22 mouse cellular contexts compared by ENCODE assay signal in the genomic region with DNA sequence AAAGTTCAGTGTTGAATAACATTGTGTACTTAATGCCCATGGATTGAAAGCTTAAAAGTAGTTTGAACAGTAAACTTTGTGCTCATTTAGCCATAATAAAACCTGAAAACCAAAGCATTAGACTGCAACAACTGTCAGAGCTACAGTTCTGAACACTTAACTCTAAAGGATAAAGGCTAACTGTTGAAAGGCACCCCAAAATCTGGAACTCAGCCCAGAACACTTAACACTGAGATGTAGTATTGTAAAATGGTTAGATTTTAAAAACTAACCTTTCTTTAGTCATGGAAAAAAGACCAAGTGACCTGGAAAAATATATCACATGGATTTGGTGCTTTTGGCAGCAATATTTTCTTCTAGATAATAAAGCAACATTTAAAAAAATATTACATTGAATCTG. TPM values are rescaled to one million over a fixed set of nuclear protein-coding genes. Genes with fewer than 3 reads are reported as not detected.
DNase-seq lines count a peak whose midpoint lies in the region; ATAC-seq and TF ChIP-seq lines count a peak whose summit lies in the region.
"Had no signal": no experiment of that assay in that cellular context is flagged by ENCODE, and none has a peak within 500 bp of the region (broad histone marks: within the 10 kb centered on the region; RNA-seq: fewer than 3 reads in every experiment).

No protein-coding gene starts in this region.

- TF ChIP-seq CTCF in lung, postnatal 0 days (IDR thresholded peaks at IDR 0.05): no peak
- TF ChIP-seq CTCF in lung, adult 2 months (IDR thresholded peaks at IDR 0.05; ENCODE audit: insufficient read depth, low read length): no peak

- no peaks in the 10 kb centered on the region for H3K4me1 ChIP-seq in embryonic facial prominence, embryonic 14.5 days (ENCODE audit: control insufficient read depth, insufficient read depth, low read length)
- no peaks in the 10 kb centered on the region for H3K4me1 ChIP-seq in embryonic facial prominence, embryonic 10.5 days
- H3K4me1 ChIP-seq in kidney, embryonic 14.5 days (ENCODE audit: control insufficient read depth, insufficient read depth, low read length): no peaks in the 10 kb centered on the region
- no peaks in the 10 kb centered on the region for H3K4me1 ChIP-seq in lung, postnatal 0 days (ENCODE audit: insufficient read depth, low read depth, low read length)
- H3K4me1 ChIP-seq in lung, adult 2 months (ENCODE audit: control insufficient read depth, insufficient read depth, low read length): no peaks in the 10 kb centered on the region
- H3K4me1 ChIP-seq: forebrain, embryonic 12.5 days; hindbrain, embryonic 12.5 days; limb, embryonic 12.5 days; midbrain, embryonic 15.5 days had no signal

- TF ChIP-seq EP300 in lung, postnatal 0 days (IDR thresholded peaks at IDR 0.05): no peak

- H3K27ac ChIP-seq in embryonic facial prominence, embryonic 14.5 days (replicated peaks; ENCODE audit: low read depth, low read length): no peak overlapping the region
- H3K27ac ChIP-seq in embryonic facial prominence, embryonic 10.5 days (replicated peaks): no peak overlapping the region
- H3K27ac ChIP-seq in kidney, embryonic 14.5 days (ENCODE audit: low read depth, low read length): no peak overlapping the region
- no peak overlapping the region for H3K27ac ChIP-seq in lung, postnatal 0 days (ENCODE audit: low read length)
- H3K27ac ChIP-seq: forebrain, embryonic 12.5 days; hindbrain, embryonic 12.5 days; limb, embryonic 12.5 days; midbrain, embryonic 15.5 days had no signal

- peaks cover 6% of the 10 kb centered on the region; the same call in 1 of the 2 replicates for H3K9me3 ChIP-seq in embryonic facial prominence, embryonic 14.5 days (ENCODE audit: control insufficient read depth, low read length)
- peaks cover 5% of the 10 kb centered on the region; the same call in 1 of the 2 replicates for H3K9me3 ChIP-seq in embryonic facial prominence, embryonic 10.5 days
- H3K9me3 ChIP-seq in kidney, embryonic 14.5 days (ENCODE audit: control insufficient read depth, low read length): 0 out of 2 replicates have a peak, but pooled peaks cover 2% of the 10 kb centered on the region
- H3K9me3 ChIP-seq in lung, postnatal 0 days (ENCODE audit: low read length): no peaks in the 10 kb centered on the region
- H3K9me3 ChIP-seq: hindbrain, embryonic 12.5 days; midbrain, embryonic 15.5 days had no signal

- no peak overlapping the region for H3K4me2 ChIP-seq in embryonic facial prominence, embryonic 14.5 days (ENCODE audit: low read depth, low read length)
- H3K4me2 ChIP-seq in kidney, embryonic 14.5 days (replicated peaks; ENCODE audit: low read depth, low read length): no peak overlapping the region
- H3K4me2 ChIP-seq in lung, postnatal 0 days (replicated peaks; ENCODE audit: low read depth, low read length): no peak overlapping the region
- H3K4me2 ChIP-seq: forebrain, embryonic 12.5 days; hindbrain, embryonic 12.5 days; limb, embryonic 12.5 days; midbrain, embryonic 15.5 days had no signal

- DNase-seq in embryonic facial prominence, embryonic 14.5 days (ENCODE audit: low spot score): peak; percentile 63
- DNase-seq in embryonic facial prominence, embryonic 10.5 days (ENCODE audit: low spot score): no peak
- peak; percentile 49 to 65 for DNase-seq in kidney, adult 8-10 months
- peak; percentile 57 for DNase-seq in lung, postnatal 0 days (ENCODE audit: low spot score)
- no peak for DNase-seq in lung, adult 2 months
- peak; percentile 51 for DNase-seq in lung, postnatal 36 days
- no peak for DNase-seq in layer of hippocampus, postnatal 25 days (ENCODE audit: extremely low spot score in 1 of 2, low spot score in 1 of 2)
- DNase-seq: adrenal gland, postnatal 14 days; cerebellum, adult 18-20 months; cerebellum, postnatal 36 days; gastrocnemius, postnatal 10 days; heart, adult 18-20 months; thymus, postnatal 14 days had no signal

- H3K27me3 ChIP-seq in embryonic facial prominence, embryonic 14.5 days (replicated peaks; ENCODE audit: control insufficient read depth, insufficient read depth, low read length): no peaks in the 10 kb centered on the region
- no peaks in the 10 kb centered on the region for H3K27me3 ChIP-seq in embryonic facial prominence, embryonic 10.5 days (replicated peaks; ENCODE audit: low read depth, poor library complexity, severe bottlenecking)
- no peaks in the 10 kb centered on the region for H3K27me3 ChIP-seq in kidney, embryonic 14.5 days (ENCODE audit: control insufficient read depth, insufficient read depth, low read length)
- H3K27me3 ChIP-seq in lung, postnatal 0 days (replicated peaks; ENCODE audit: insufficient read depth, low read length): no peaks in the 10 kb centered on the region
- H3K27me3 ChIP-seq: forebrain, embryonic 12.5 days; hindbrain, embryonic 12.5 days; limb, embryonic 12.5 days; megakaryocyte, embryonic 14.5 days; midbrain, embryonic 15.5 days had no signal

- H3K9ac ChIP-seq in embryonic facial prominence, embryonic 14.5 days (ENCODE audit: low read depth, low read length): no peak overlapping the region
- no peak overlapping the region for H3K9ac ChIP-seq in kidney, embryonic 14.5 days (ENCODE audit: low read depth, low read length)
- H3K9ac ChIP-seq in lung, postnatal 0 days (replicated peaks; ENCODE audit: low read depth): no peak overlapping the region
- H3K9ac ChIP-seq: forebrain, embryonic 12.5 days; hindbrain, embryonic 12.5 days; limb, embryonic 12.5 days; midbrain, embryonic 15.5 days had no signal

- no peaks in the 10 kb centered on the region for H3K36me3 ChIP-seq in embryonic facial prominence, embryonic 14.5 days (ENCODE audit: control insufficient read depth, insufficient read depth, low read length)
- peaks cover 3% of the 10 kb centered on the region; the same call in 1 of the 2 replicates for H3K36me3 ChIP-seq in embryonic facial prominence, embryonic 10.5 days (replicated peaks)
- no peaks in the 10 kb centered on the region for H3K36me3 ChIP-seq in kidney, embryonic 14.5 days (ENCODE audit: control insufficient read depth, insufficient read depth, low read length)
- no peaks in the 10 kb centered on the region for H3K36me3 ChIP-seq in lung, postnatal 0 days (ENCODE audit: insufficient read depth, low read length)
- H3K36me3 ChIP-seq: forebrain, embryonic 12.5 days; hindbrain, embryonic 12.5 days; midbrain, embryonic 15.5 days had no signal

- no peak for TF ChIP-seq POLR2A in lung, adult 2 months (IDR thresholded peaks at IDR 0.05; ENCODE audit: borderline replicate concordance, extremely low read depth, low read depth, low read length)

- H3K4me3 ChIP-seq in embryonic facial prominence, embryonic 14.5 days (ENCODE audit: low read depth, low read length): no peak overlapping the region
- H3K4me3 ChIP-seq in embryonic facial prominence, embryonic 10.5 days: no peak overlapping the region
- no peak overlapping the region for H3K4me3 ChIP-seq in kidney, embryonic 14.5 days (ENCODE audit: low read length)
- no peak overlapping the region for H3K4me3 ChIP-seq in lung, postnatal 0 days (ENCODE audit: low read depth, low read length)
- H3K4me3 ChIP-seq in lung, adult 2 months (replicated peaks; ENCODE audit: extremely low read depth, low read depth, low read length): no peak overlapping the region
- H3K4me3 ChIP-seq: forebrain, embryonic 12.5 days; hindbrain, embryonic 12.5 days; limb, embryonic 12.5 days; megakaryocyte, embryonic 14.5 days; midbrain, embryonic 15.5 days; myocyte had no signal

- no peak for ATAC-seq in embryonic facial prominence, embryonic 14.5 days (ENCODE audit: low read depth)
- ATAC-seq in kidney, embryonic 14.5 days (ENCODE audit: low FRiP score, low TSS enrichment): no peak
- no peak for ATAC-seq in lung, postnatal 0 days
- ATAC-seq: activated CD4-positive, CD25-positive, alpha-beta regulatory T cell, adult 4 months; CD4-positive, CD25-positive, alpha-beta regulatory T cell, adult 4 months; midbrain, embryonic 15.5 days had no signal

RNA-seq across cellular contexts. Expression of gene Cab39l, which starts 7.2 kb away (rescaled TPM):
- polyA plus RNA-seq in embryonic facial prominence, embryonic 14.5 days (2014; fragmentation: Nextera tagmentation; extraction: Ambion mirVana): 38.1 and 39.9 TPM in 2 replicates
- 44.9 and 45.7 TPM in 2 replicates for polyA plus RNA-seq in embryonic facial prominence, embryonic 10.5 days (2016; fragmentation: Nextera tagmentation; extraction: Ambion mirVana)
- 35.4 and 42.6 TPM in 2 replicates for polyA plus RNA-seq in kidney, embryonic 14.5 days (2014; fragmentation: Nextera tagmentation; extraction: Ambion mirVana)
- 25.6 and 27.2 TPM in 2 replicates for polyA plus RNA-seq in lung, postnatal 0 days (2015; fragmentation: Nextera tagmentation; extraction: Ambion mirVana)
- polyA plus RNA-seq in lung, adult 2 months (2012; rRNA removed): 7.9 and 13.1 TPM in 2 replicates
- total RNA-seq in layer of hippocampus, postnatal 25 days (2021): 10 to 100 TPM; 18.0 to 20.2 TPM

RNA-seq across cellular contexts. Expression of gene Setdb2, which starts 7.3 kb away (rescaled TPM):
- polyA plus RNA-seq in embryonic facial prominence, embryonic 14.5 days (2014; fragmentation: Nextera tagmentation; extraction: Ambion mirVana): 8.7 and 11.3 TPM in 2 replicates
- 11.1 and 13.5 TPM in 2 replicates for polyA plus RNA-seq in embryonic facial prominence, embryonic 10.5 days (2016; fragmentation: Nextera tagmentation; extraction: Ambion mirVana)
- polyA plus RNA-seq in kidney, embryonic 14.5 days (2014; fragmentation: Nextera tagmentation; extraction: Ambion mirVana): 7.7 and 13.5 TPM in 2 replicates
- 5.8 and 6.1 TPM in 2 replicates for polyA plus RNA-seq in lung, postnatal 0 days (2015; fragmentation: Nextera tagmentation; extraction: Ambion mirVana)
- 3.1 and 5.1 TPM in 2 replicates for polyA plus RNA-seq in lung, adult 2 months (2012; rRNA removed)
- total RNA-seq in layer of hippocampus, postnatal 25 days (2021): 1 to 10 TPM; 5.7 to 6.8 TPM

RNA-seq across cellular contexts. Expression of gene Phf11c, which starts 52.8 kb away (rescaled TPM):
- 0.37 and 0.45 TPM in 2 replicates for polyA plus RNA-seq in embryonic facial prominence, embryonic 14.5 days (2014; fragmentation: Nextera tagmentation; extraction: Ambion mirVana)
- polyA plus RNA-seq in embryonic facial prominence, embryonic 10.5 days (2016; fragmentation: Nextera tagmentation; extraction: Ambion mirVana): 0.78 and 1.0 TPM in 2 replicates
- 0.64 and 0.79 TPM in 2 replicates for polyA plus RNA-seq in kidney, embryonic 14.5 days (2014; fragmentation: Nextera tagmentation; extraction: Ambion mirVana)
- 0.19 and 0.32 TPM in 2 replicates for polyA plus RNA-seq in lung, postnatal 0 days (2015; fragmentation: Nextera tagmentation; extraction: Ambion mirVana)
- polyA plus RNA-seq in lung, adult 2 months (2012; rRNA removed): 0.36 and 0.70 TPM in 2 replicates
- total RNA-seq in layer of hippocampus, postnatal 25 days (2021): under 1 TPM; 0.47 to 0.49 TPM

Comparison
In these comparisons a context has a peak if more than half of its experiments do, and no peak if none do; other contexts are left out.
1. DNase-seq: peak in embryonic facial prominence, embryonic 14.5 days (single experiment), kidney, adult 8-10 months (2 of 2), lung, postnatal 0 days (single experiment) and lung, postnatal 36 days (single experiment); none in embryonic facial prominence, embryonic 10.5 days (single experiment), lung, adult 2 months (single experiment) and layer of hippocampus, postnatal 25 days (0 of 2).